Mouse (Mus musculus) erythroblast, embryonic 14.5 days (primary cell): ENCODE results near the gene Ptpn14.

Source experiments
- GATA1 ChIP-seq: IDR thresholded peaks from 2 replicates; pipeline ENCODE4 v1.6.1; 2012; ENCODE audit warnings: low read length, inconsistent platforms, mixed read lengths
- TAL1 ChIP-seq: IDR thresholded peaks from 3 replicates; pipeline ENCODE4 v1.6.1; 2012; ENCODE audit warnings: low read length, inconsistent platforms, mixed read lengths

- TF ChIP-seq TAL1 (no peak), GATA1 (no peak)
These were observed 139.0 kb downstream of the Ptpn14 start for GRCm38 (mm10) chr1:189867034-189867433.
